Mouse (Mus musculus): Measurements from ENCODE around the gene Txk. TPM values are rescaled to one million over a fixed set of nuclear protein-coding genes. Genes with fewer than 3 reads are reported as not detected.

Txk gene
- 28.1 TPM for polyA plus RNA-seq (2015; fragmentation: Illumina TruSeq; extraction: RNeasy Lipid Tissue Mini Kit (QIAGEN cat#74804); ENCODE audit: insufficient read depth, low replicate concordance)

GRCm38 (mm10) chr5:72752585-72752984, at the start of gene Txk:
Txk (minus strand) TSS chr5:72752777.

GRCm38 (mm10) chr5:72647418-72647907, 105.1 kb downstream of the Txk start, which contains the start of gene Nipal1:
Nipal1 (plus strand) TSS chr5:72647795.

Other genes starting within 250 kb of the Txk start
- 0.26 TPM for gene Corin, start 248.3 kb downstream of the Txk start, polyA plus RNA-seq (2015; fragmentation: Illumina TruSeq; extraction: RNeasy Lipid Tissue Mini Kit (QIAGEN cat#74804); ENCODE audit: insufficient read depth, low replicate concordance)
- gene Nfxl1, start 193.1 kb downstream of the Txk start, polyA plus RNA-seq (2015; fragmentation: Illumina TruSeq; extraction: RNeasy Lipid Tissue Mini Kit (QIAGEN cat#74804); ENCODE audit: insufficient read depth, low replicate concordance), result 17.8 TPM
- not detected for gene Zar1, start 171.5 kb downstream of the Txk start, polyA plus RNA-seq (2015; fragmentation: Illumina TruSeq; extraction: RNeasy Lipid Tissue Mini Kit (QIAGEN cat#74804); ENCODE audit: insufficient read depth, low replicate concordance)
- not detected for gene Gm5868, start 165.2 kb downstream of the Txk start, polyA plus RNA-seq (2015; fragmentation: Illumina TruSeq; extraction: RNeasy Lipid Tissue Mini Kit (QIAGEN cat#74804); ENCODE audit: insufficient read depth, low replicate concordance)
- gene Cnga1, start 108.5 kb downstream of the Txk start, polyA plus RNA-seq (2015; fragmentation: Illumina TruSeq; extraction: RNeasy Lipid Tissue Mini Kit (QIAGEN cat#74804); ENCODE audit: insufficient read depth, low replicate concordance), result 3.6 TPM
- gene Nipal1, start 105.0 kb downstream of the Txk start, polyA plus RNA-seq (2015; fragmentation: Illumina TruSeq; extraction: RNeasy Lipid Tissue Mini Kit (QIAGEN cat#74804); ENCODE audit: insufficient read depth, low replicate concordance), result 2.1 TPM
- gene Tec, start 115.7 kb upstream of the Txk start, polyA plus RNA-seq (2015; fragmentation: Illumina TruSeq; extraction: RNeasy Lipid Tissue Mini Kit (QIAGEN cat#74804); ENCODE audit: insufficient read depth, low replicate concordance), result 64.8 TPM
- gene Slain2, start 161.5 kb upstream of the Txk start, polyA plus RNA-seq (2015; fragmentation: Illumina TruSeq; extraction: RNeasy Lipid Tissue Mini Kit (QIAGEN cat#74804); ENCODE audit: insufficient read depth, low replicate concordance), result 42.3 TPM
- gene Gm10135, start 221.9 kb upstream of the Txk start, polyA plus RNA-seq (2015; fragmentation: Illumina TruSeq; extraction: RNeasy Lipid Tissue Mini Kit (QIAGEN cat#74804); ENCODE audit: insufficient read depth, low replicate concordance), result not detected